Mouse (Mus musculus): ENCODE measurements around the gene Fbxo17.
"Not testable (repeated sequence)": the region's sequence is repeated elsewhere in the genome, so short reads cannot be mapped to it uniquely, and the experiment has no call there.

Fbxo17 gene

GRCm38 (mm10) chr7:28716590-28717281 lies at the start of gene Fbxo17:
TSS of gene Fbxo17 (plus strand) at chr7:28716804.
- in situ Hi-C loops (cut with MboI) = no loop called here

- in situ Hi-C loops (cut with MboI) = no loop called here
These were observed 45.4 kb upstream of the Fbxo17 start for GRCm38 (mm10) chr7:28671172-28671571.

GRCm38 (mm10) chr7:28672276-28672675 lies 44.3 kb upstream of the Fbxo17 start:
- in situ Hi-C loops (cut with MboI) = no loop called here

GRCm38 (mm10) chr7:28672786-28673185 lies 43.8 kb upstream of the Fbxo17 start:
- in situ Hi-C loops (cut with MboI) = not testable (repeated sequence)

GRCm38 (mm10) chr7:28674994-28675393 lies 41.6 kb upstream of the Fbxo17 start:
- in situ Hi-C loops (cut with MboI) = no loop called here

GRCm38 (mm10) chr7:28675746-28676145 lies 40.9 kb upstream of the Fbxo17 start:
- in situ Hi-C loops (cut with MboI) = no loop called here

GRCm38 (mm10) chr7:28676811-28677541 lies 39.6 kb upstream of the Fbxo17 start:
- in situ Hi-C loops (cut with MboI) = no loop called here

GRCm38 (mm10) chr7:28677624-28678023 lies 39.0 kb upstream of the Fbxo17 start:
- in situ Hi-C loops (cut with MboI) = no loop called here

GRCm38 (mm10) chr7:28691075-28691474 lies 25.5 kb upstream of the Fbxo17 start:
- in situ Hi-C loops (cut with MboI) = no loop called here

- in situ Hi-C loops (cut with MboI) = no loop called here
These were observed 23.9 kb upstream of the Fbxo17 start, which contains the start of gene Fbxo27 for GRCm38 (mm10) chr7:28692545-28693320. TSS of gene Fbxo27 (plus strand) at chr7:28692849.

- in situ Hi-C loops (cut with MboI) = no loop called here
These were observed 23.2 kb upstream of the Fbxo17 start for GRCm38 (mm10) chr7:28693321-28693966.

GRCm38 (mm10) chr7:28694423-28694822 lies 22.2 kb upstream of the Fbxo17 start:
- in situ Hi-C loops (cut with MboI) = no loop called here

- in situ Hi-C loops (cut with MboI) = no loop called here
These were observed 21.6 kb upstream of the Fbxo17 start for GRCm38 (mm10) chr7:28694966-28695511.

- in situ Hi-C loops (cut with MboI) = no loop called here
These were observed 19.3 kb upstream of the Fbxo17 start for GRCm38 (mm10) chr7:28697277-28697676.

- in situ Hi-C loops (cut with MboI) = no loop called here
These were observed 16.3 kb upstream of the Fbxo17 start for GRCm38 (mm10) chr7:28700269-28700668.

- in situ Hi-C loops (cut with MboI) = not testable (repeated sequence)
These were observed 15.3 kb upstream of the Fbxo17 start for GRCm38 (mm10) chr7:28701306-28701705.

GRCm38 (mm10) chr7:28702601-28703143 lies 13.9 kb upstream of the Fbxo17 start:
- in situ Hi-C loops (cut with MboI) = no loop called here

- in situ Hi-C loops (cut with MboI) = no loop called here
These were observed 7.2 kb upstream of the Fbxo17 start for GRCm38 (mm10) chr7:28709454-28709853.

- in situ Hi-C loops (cut with MboI) = no loop called here
These were observed 5.6 kb upstream of the Fbxo17 start for GRCm38 (mm10) chr7:28710962-28711361.

- in situ Hi-C loops (cut with MboI) = no loop called here
These were observed 1.9 kb upstream of the Fbxo17 start for GRCm38 (mm10) chr7:28714667-28715066.

GRCm38 (mm10) chr7:28715598-28715997 lies 1.0 kb upstream of the Fbxo17 start:
- in situ Hi-C loops (cut with MboI) = no loop called here
